ENCODE assay signal across 20 mouse cellular contexts in the genomic region with DNA sequence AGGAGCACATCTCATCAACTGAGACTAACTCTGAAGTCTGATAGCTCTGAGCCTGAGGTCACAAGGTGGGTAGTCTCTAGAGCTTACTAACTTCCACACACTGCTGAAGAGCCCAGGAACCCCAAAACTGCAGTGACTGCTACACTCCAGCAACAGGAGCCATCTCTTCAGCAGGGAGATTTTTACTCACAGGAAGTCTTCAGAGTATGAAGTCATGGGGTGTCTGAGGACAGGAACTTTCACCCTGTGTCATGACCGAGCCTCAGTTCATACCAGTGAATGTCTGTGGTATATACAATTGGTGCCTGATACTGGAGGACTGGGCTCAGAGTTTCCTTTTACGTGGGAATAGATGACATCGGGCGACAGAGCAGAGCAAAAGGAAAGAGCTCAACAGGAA. TPM values are rescaled to one million over a fixed set of nuclear protein-coding genes. Genes with fewer than 3 reads are reported as not detected.
DNase-seq lines count a peak whose midpoint lies in the region; ATAC-seq and TF ChIP-seq lines count a peak whose summit lies in the region.
"Had no signal": no experiment of that assay in that cellular context is flagged by ENCODE, and none has a peak within 500 bp of the region (broad histone marks: within the 10 kb centered on the region; RNA-seq: fewer than 3 reads in every experiment).

No protein-coding gene starts in this region.

- H3K9me3 ChIP-seq in intestine, postnatal 0 days (ENCODE audit: control insufficient read depth), result no peaks in the 10 kb centered on the region
- no peaks in the 10 kb centered on the region for H3K9me3 ChIP-seq in intestine, embryonic 16.5 days (ENCODE audit: control insufficient read depth, low read length)
- no peaks in the 10 kb centered on the region for H3K9me3 ChIP-seq in kidney, embryonic 14.5 days (ENCODE audit: control insufficient read depth, low read length)
- H3K9me3 ChIP-seq: hindbrain, embryonic 10.5 days; limb, embryonic 12.5 days; liver, embryonic 15.5 days; midbrain, embryonic 12.5 days; neural tube, embryonic 13.5 days had no signal

- no peaks in the 10 kb centered on the region for H3K27me3 ChIP-seq in intestine, postnatal 0 days (replicated peaks; ENCODE audit: control insufficient read depth, insufficient read depth, low read length)
- no peaks in the 10 kb centered on the region for H3K27me3 ChIP-seq in intestine, embryonic 16.5 days (replicated peaks; ENCODE audit: control insufficient read depth, insufficient read depth, low read length)
- no peaks in the 10 kb centered on the region for H3K27me3 ChIP-seq in kidney, embryonic 14.5 days (ENCODE audit: control insufficient read depth, insufficient read depth, low read length)
- H3K27me3 ChIP-seq: limb, embryonic 12.5 days; liver, embryonic 15.5 days; midbrain, embryonic 12.5 days; neural tube, embryonic 13.5 days had no signal

- no peaks in the 10 kb centered on the region for H3K36me3 ChIP-seq in intestine, postnatal 0 days (ENCODE audit: control insufficient read depth, insufficient read depth)
- H3K36me3 ChIP-seq in intestine, embryonic 16.5 days (ENCODE audit: control insufficient read depth, insufficient read depth, low read length), result no peaks in the 10 kb centered on the region
- H3K36me3 ChIP-seq in kidney, embryonic 14.5 days (ENCODE audit: control insufficient read depth, insufficient read depth, low read length), result no peaks in the 10 kb centered on the region; the same call in 1 of the 2 replicates
- H3K36me3 ChIP-seq: liver, embryonic 15.5 days; midbrain, embryonic 12.5 days; neural tube, embryonic 13.5 days had no signal

- H3K4me3 ChIP-seq in intestine, postnatal 0 days (ENCODE audit: low read depth, low read length), result no peak overlapping the region
- no peak overlapping the region for H3K4me3 ChIP-seq in intestine, embryonic 16.5 days (ENCODE audit: low read length)
- no peak overlapping the region for H3K4me3 ChIP-seq in kidney, embryonic 14.5 days (ENCODE audit: low read length)
- H3K4me3 ChIP-seq: gastrocnemius, adult 2 months; hindbrain, embryonic 10.5 days; limb, embryonic 12.5 days; liver, embryonic 15.5 days; midbrain, embryonic 12.5 days; neural tube, embryonic 13.5 days had no signal

- peak; percentile 47 for DNase-seq in 416B (ENCODE audit: low read depth)
- DNase-seq in T-cell, adult 2 months (ENCODE audit: low spot score), result peak; percentile 60
- DNase-seq in frontal cortex, postnatal 14 days (ENCODE audit: low spot score in 2 of 2), result no peak
- no peak for DNase-seq in left cerebral cortex, adult 11 months (ENCODE audit: low spot score)
- DNase-seq: adrenal gland, postnatal 14 days; cerebellum, postnatal 25 days; gastrocnemius, adult 2 months; lung, postnatal 10 days; right cerebral cortex, postnatal 14 days; spleen, adult 18-20 months had no signal

- WGBS in intestine, postnatal 0 days, result 70% methylated on average over 4 of the region's 4 CpGs
- WGBS in intestine, embryonic 16.5 days, result 78% methylated on average over 4 of the region's 4 CpGs
- WGBS in kidney, embryonic 14.5 days, result 76% methylated on average over 4 of the region's 4 CpGs

- H3K27ac ChIP-seq in intestine, postnatal 0 days (ENCODE audit: low read depth, low read length), result no peak overlapping the region
- no peak overlapping the region for H3K27ac ChIP-seq in intestine, embryonic 16.5 days (ENCODE audit: low read length)
- H3K27ac ChIP-seq in kidney, embryonic 14.5 days (ENCODE audit: low read depth, low read length), result no peak overlapping the region
- H3K27ac ChIP-seq: gastrocnemius, adult 2 months; hindbrain, embryonic 10.5 days; hindbrain, postnatal 0 days; limb, embryonic 12.5 days; liver, embryonic 15.5 days; midbrain, embryonic 12.5 days; neural tube, embryonic 13.5 days had no signal

- H3K4me1 ChIP-seq in intestine, postnatal 0 days (replicated peaks; ENCODE audit: control insufficient read depth, insufficient read depth, low read length), result no peaks in the 10 kb centered on the region
- H3K4me1 ChIP-seq in intestine, embryonic 16.5 days (ENCODE audit: control insufficient read depth, insufficient read depth, low read length), result no peaks in the 10 kb centered on the region
- H3K4me1 ChIP-seq in kidney, embryonic 14.5 days (ENCODE audit: control insufficient read depth, insufficient read depth, low read length), result no peaks in the 10 kb centered on the region
- H3K4me1 ChIP-seq: liver, embryonic 15.5 days; neural tube, embryonic 13.5 days had no signal

- 0 out of 2 replicates have a peak, but pooled peaks have one; percentile 9 for TF ChIP-seq CTCF in intestine, postnatal 0 days (IDR thresholded peaks at IDR 0.05; ENCODE audit: low read depth)

- H3K9ac ChIP-seq in intestine, postnatal 0 days (ENCODE audit: low read depth, low read length), result no peak overlapping the region
- no peak overlapping the region for H3K9ac ChIP-seq in intestine, embryonic 16.5 days (ENCODE audit: low read depth, low read length)
- H3K9ac ChIP-seq in kidney, embryonic 14.5 days (ENCODE audit: low read depth, low read length), result no peak overlapping the region
- H3K9ac ChIP-seq: limb, embryonic 12.5 days; liver, embryonic 15.5 days; midbrain, embryonic 12.5 days; neural tube, embryonic 13.5 days had no signal

- no peak overlapping the region for H3K4me2 ChIP-seq in intestine, postnatal 0 days (replicated peaks; ENCODE audit: low read depth)
- H3K4me2 ChIP-seq in intestine, embryonic 16.5 days (ENCODE audit: low read depth, low read length), result no peak overlapping the region
- no peak overlapping the region for H3K4me2 ChIP-seq in kidney, embryonic 14.5 days (replicated peaks; ENCODE audit: low read depth, low read length)
- H3K4me2 ChIP-seq: limb, embryonic 12.5 days; liver, embryonic 15.5 days; midbrain, embryonic 12.5 days; neural tube, embryonic 13.5 days had no signal

- no peak for ATAC-seq in intestine, postnatal 0 days
- ATAC-seq in intestine, embryonic 16.5 days, result no peak
- peak; percentile 49 for ATAC-seq in megakaryocyte, adult 5-6 weeks (ENCODE audit: poor library complexity, severe bottlenecking)
- ATAC-seq in kidney, embryonic 14.5 days (ENCODE audit: low FRiP score, low TSS enrichment), result no peak
- ATAC-seq: hindbrain, postnatal 0 days had no signal

RNA-seq across cellular contexts. Expression of a gene that starts 26.6 kb away (rescaled TPM):
- polyA plus RNA-seq in intestine, postnatal 0 days (2015; fragmentation: Nextera tagmentation; extraction: Ambion mirVana), result 21.5 and 22.6 TPM in 2 replicates
- 31.2 and 37.4 TPM in 2 replicates for polyA plus RNA-seq in intestine, embryonic 16.5 days (2015; fragmentation: Nextera tagmentation; extraction: Ambion mirVana)
- 50.0 and 52.5 TPM in 2 replicates for total RNA-seq in megakaryocyte, adult 5-6 weeks (2015)
- 36.1 and 42.4 TPM in 2 replicates for total RNA-seq in megakaryocyte, adult 5-6 weeks (2017)
- 46.2 and 91.4 TPM in 2 replicates for polyA plus RNA-seq in kidney, embryonic 14.5 days (2014; fragmentation: Nextera tagmentation; extraction: Ambion mirVana)

Comparison
In these comparisons a context has a peak if more than half of its experiments do, and no peak if none do; other contexts are left out.
1. DNase-seq: peak in 416B (single experiment) and T-cell, adult 2 months (single experiment); none in frontal cortex, postnatal 14 days (0 of 2) and left cerebral cortex, adult 11 months (single experiment).